Mouse (Mus musculus): ENCODE measurements around the gene Gm47955.
"Not testable (repeated sequence)": the region's sequence is repeated elsewhere in the genome, so short reads cannot be mapped to it uniquely, and the experiment has no call there.

Gene Gm47955

DNA sequence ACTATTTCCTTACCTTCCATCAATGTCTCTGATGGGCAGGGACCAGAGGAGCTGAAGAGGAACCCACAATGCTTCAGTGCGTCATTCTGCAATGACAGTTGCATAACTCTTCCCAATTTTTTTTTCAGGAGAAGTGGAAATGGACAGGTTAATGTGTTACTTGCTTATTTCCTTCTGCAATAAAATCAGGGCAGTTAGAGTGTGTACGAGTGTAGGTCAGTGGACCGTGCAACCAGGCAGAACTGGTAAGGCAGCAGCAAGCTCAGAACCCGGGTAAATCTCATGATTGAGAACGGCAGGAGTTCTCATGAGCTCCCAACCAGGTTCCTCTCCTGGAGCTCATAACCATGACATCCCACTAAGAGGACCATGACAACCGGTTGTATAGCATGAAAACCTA is 32.0 kb downstream of the Gm47955 start:
- no peak for DNase-seq (ENCODE audit: low read depth)

DNA sequence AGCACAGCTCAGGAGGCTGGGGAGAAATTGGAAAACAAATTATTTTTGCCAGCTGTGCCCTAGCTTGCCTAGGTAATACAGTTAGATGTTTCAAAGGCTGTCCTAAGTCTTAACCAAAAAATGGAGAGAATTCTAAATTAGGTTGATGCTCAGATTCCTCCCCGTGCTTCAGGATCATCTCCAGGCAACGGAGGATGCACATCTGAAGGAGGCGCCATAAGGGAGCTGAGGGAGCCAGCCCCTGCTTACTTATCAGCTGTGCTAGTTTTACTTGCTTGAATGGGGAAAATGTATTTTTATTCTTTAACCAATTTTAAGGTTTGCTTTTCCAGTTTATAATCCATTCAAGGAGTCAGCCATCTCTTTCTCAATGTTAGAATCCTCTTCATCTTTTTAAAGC is 33.9 kb downstream of the Gm47955 start:
- no peak for DNase-seq (ENCODE audit: low read depth)

DNA sequence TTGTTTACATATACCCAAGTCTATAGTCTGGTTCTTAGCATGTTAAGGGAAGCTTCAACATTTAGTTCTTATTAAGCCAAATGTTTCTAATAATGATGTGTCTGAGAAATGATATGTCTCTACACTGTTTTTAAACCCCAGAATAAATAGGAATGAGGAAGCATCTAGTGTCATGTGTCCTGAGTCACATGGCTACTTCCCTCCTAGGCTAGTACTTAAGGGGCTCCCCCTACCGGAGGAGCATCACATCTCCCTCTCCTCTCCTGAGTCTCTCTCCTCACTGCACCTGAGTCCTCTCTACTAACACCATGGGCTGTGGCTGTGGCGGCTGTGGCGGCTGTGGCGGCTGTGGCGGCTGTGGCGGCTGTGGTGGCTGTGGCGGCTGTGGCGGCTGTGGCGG is 40.2 kb downstream of the Gm47955 start, which contains the start of gene Gm47959:
Gene Gm47959, plus strand, starts transcription at position 243 of the 400 bp plus-strand sequence.
- not testable (repeated sequence) for DNase-seq (ENCODE audit: low read depth)

GRCm38 (mm10) chr1:83006218-83007179 is 46.4 kb downstream of the Gm47955 start:
- peak; percentile 28 for DNase-seq (ENCODE audit: low read depth)

- DNase-seq (ENCODE audit: low read depth), result no peak
Measured at GRCm38 (mm10) chr1:83007471-83007870, 47.4 kb downstream of the Gm47955 start.
